Mouse (Mus musculus) CH12.LX (cell line): ENCODE results near the gene 5830473C10Rik. TPM values are rescaled to one million over a fixed set of nuclear protein-coding genes. Genes with fewer than 3 reads are reported as not detected.

Experiments
- DNase-seq: peaks from one replicate; pipeline ENCODE4 v3.0.0-alpha.2; 2013; ENCODE audit errors: extremely low read depth
- H3K27ac ChIP-seq: 2 replicates; pipeline ENCODE4 v1.5.1; 2012; ENCODE audit warnings: low read depth, mild to moderate bottlenecking, control low read depth, moderate library complexity; ENCODE audit not compliant: insufficient read depth
- H3K27me3 ChIP-seq: replicated peaks from 2 replicates; pipeline ENCODE3; 2012; ENCODE audit warnings: inconsistent platforms
- H3K36me3 ChIP-seq, 2 experiments: replicated peaks in 1 of 2; 2 replicates each; pipeline versions ENCODE3 to v1.6.1; 2012; ENCODE audit warnings: inconsistent platforms in 1 of 2, low read length in 1 of 2, mild to moderate bottlenecking in 1 of 2, mixed read lengths in 1 of 2, moderate library complexity in 1 of 2; ENCODE audit not compliant: control insufficient read depth in 1 of 2, insufficient read depth in 1 of 2
- H3K4me1 ChIP-seq, 2 experiments: 2 replicates each; pipeline ENCODE4 v1.6.1; 2012; ENCODE audit warnings: inconsistent platforms in 1 of 2, moderate library complexity in 1 of 2; ENCODE audit not compliant: insufficient read depth in 2 of 2, control insufficient read depth in 1 of 2
- H3K4me2 ChIP-seq: 2 replicates; pipeline ENCODE4 v1.6.1; 2012; ENCODE audit warnings: low read depth, mild to moderate bottlenecking, control low read depth; ENCODE audit not compliant: poor library complexity, insufficient read depth, severe bottlenecking
- H3K4me3 ChIP-seq, 3 experiments: fragments of 150-350 bp in 1 of 3; sonication (generic) in 1 of 3; replicated peaks in 1 of 3; 2 replicates each; pipeline versions ENCODE3 to v1.5.1; 2011 to 2012; ENCODE audit warnings: low read depth in 2 of 3, low read length in 2 of 3, mild to moderate bottlenecking in 2 of 3, moderate library complexity in 2 of 3, control low read depth in 1 of 3, improper control_type of control experiment in 1 of 3, inconsistent platforms in 1 of 3, mixed read lengths in 1 of 3; ENCODE audit not compliant: poor library complexity in 1 of 3
- H3K79me2 ChIP-seq: replicated peaks from 2 replicates; pipeline ENCODE4 v1.6.1; 2012; ENCODE audit warnings: mild to moderate bottlenecking, moderate library complexity; ENCODE audit not compliant: control insufficient read depth, poor library complexity, insufficient read depth, severe bottlenecking; ENCODE audit errors: extremely low read depth
- H3K9ac ChIP-seq: 2 replicates; pipeline ENCODE4 v1.6.1; 2012; ENCODE audit warnings: low read depth, mild to moderate bottlenecking, control low read depth, moderate library complexity; ENCODE audit not compliant: insufficient read depth
- H3K9me3 ChIP-seq: replicated peaks from 2 replicates; pipeline ENCODE3; 2012; ENCODE audit warnings: low read length, inconsistent platforms, mixed read lengths
- CHD1 ChIP-seq: IDR thresholded peaks from 2 replicates; pipeline ENCODE4 v1.6.1; 2012; ENCODE audit warnings: low read depth, low read length, improper control_type of control experiment, inconsistent platforms
- CTCF ChIP-seq, 2 experiments: IDR thresholded peaks in 1 of 2; conservative IDR thresholded peaks in 1 of 2; 2 replicates each; pipeline ENCODE4 v1.5.1; 2011 to 2012; ENCODE audit warnings: low read depth in 2 of 2, low read length in 2 of 2, improper control_type of control experiment in 1 of 2, inconsistent platforms in 1 of 2, mild to moderate bottlenecking in 1 of 2, moderate library complexity in 1 of 2
- E2F4 ChIP-seq: IDR thresholded peaks from 2 replicates; pipeline ENCODE4 v1.6.1; 2011; ENCODE audit warnings: low read depth, low read length, improper control_type of control experiment; ENCODE audit not compliant: insufficient replicate concordance
- ETS1 ChIP-seq: conservative IDR thresholded peaks from 2 replicates; pipeline ENCODE4 v1.6.1; 2012; ENCODE audit warnings: low read depth, mild to moderate bottlenecking, inconsistent platforms, low read length, improper control_type of control experiment, moderate library complexity
- GABPA ChIP-seq: IDR thresholded peaks from 2 replicates; pipeline ENCODE4 v1.6.1; 2012; ENCODE audit warnings: low read depth, low read length, improper control_type of control experiment, inconsistent platforms; ENCODE audit not compliant: insufficient replicate concordance
- HCFC1 ChIP-seq: IDR thresholded peaks from 2 replicates; pipeline ENCODE4 v1.6.1; 2012; ENCODE audit warnings: low read depth, mild to moderate bottlenecking, inconsistent platforms, low read length, improper control_type of control experiment
- IRF4 ChIP-seq: IDR thresholded peaks from 2 replicates; pipeline ENCODE4 v1.6.1; 2014; ENCODE audit warnings: low read depth, mild to moderate bottlenecking, inconsistent platforms, low read length, improper control_type of control experiment
- KAT2A ChIP-seq: IDR thresholded peaks from 2 replicates; pipeline ENCODE4 v1.6.1; 2012; ENCODE audit warnings: low read length, improper control_type of control experiment, inconsistent platforms; ENCODE audit not compliant: insufficient replicate concordance
- MAX ChIP-seq: IDR thresholded peaks from 2 replicates; pipeline ENCODE4 v1.6.1; 2011; ENCODE audit warnings: low read length, improper control_type of control experiment
- MEF2A ChIP-seq: IDR thresholded peaks from 2 replicates; pipeline ENCODE4 v1.6.1; 2014; ENCODE audit warnings: low read depth, mild to moderate bottlenecking, inconsistent platforms, low read length, improper control_type of control experiment, borderline replicate concordance
- MYC ChIP-seq: IDR thresholded peaks from 2 replicates; pipeline ENCODE4 v1.6.1; 2011; ENCODE audit warnings: low read depth, mild to moderate bottlenecking, improper control_type of control experiment, low read length
- NELFE ChIP-seq: IDR thresholded peaks from 2 replicates; pipeline ENCODE4 v1.6.1; 2011; ENCODE audit warnings: low read depth, low read length, improper control_type of control experiment
- POLR2A ChIP-seq: IDR thresholded peaks from 2 replicates; pipeline ENCODE4 v1.6.1; 2011; ENCODE audit warnings: low read depth, mild to moderate bottlenecking, improper control_type of control experiment, low read length
- POLR2AphosphoS2 ChIP-seq: IDR thresholded peaks from 2 replicates; pipeline ENCODE4 v1.6.1; 2011; ENCODE audit warnings: low read depth, low read length, improper control_type of control experiment
- RAD21 ChIP-seq: IDR thresholded peaks from 2 replicates; pipeline ENCODE4 v1.6.1; 2011; ENCODE audit warnings: low read depth, mild to moderate bottlenecking, low read length, improper control_type of control experiment, moderate library complexity
- SIN3A ChIP-seq: IDR thresholded peaks from 2 replicates; pipeline ENCODE4 v1.6.1; 2012; ENCODE audit warnings: low read length, improper control_type of control experiment, inconsistent platforms
- TBP ChIP-seq: conservative IDR thresholded peaks from 2 replicates; pipeline ENCODE4 v1.6.1; 2011; ENCODE audit warnings: low read depth, low read length, improper control_type of control experiment
- UBTF ChIP-seq: IDR thresholded peaks from 2 replicates; pipeline ENCODE4 v1.6.1; 2012; ENCODE audit warnings: low read depth, mild to moderate bottlenecking, inconsistent platforms, low read length, improper control_type of control experiment, moderate library complexity
- ZC3H11A ChIP-seq: IDR thresholded peaks from 2 replicates; pipeline ENCODE4 v1.6.1; 2012; ENCODE audit warnings: low read depth, mild to moderate bottlenecking, inconsistent platforms, low read length, improper control_type of control experiment
- ZKSCAN1 ChIP-seq: IDR thresholded peaks from 2 replicates; pipeline ENCODE4 v1.6.1; 2012; ENCODE audit warnings: low read depth, inconsistent platforms, low read length, improper control_type of control experiment, borderline replicate concordance
- ZNF384 ChIP-seq: IDR thresholded peaks from 2 replicates; pipeline ENCODE4 v1.6.1; 2012; ENCODE audit warnings: low read depth, low read length, improper control_type of control experiment, inconsistent platforms
- dilution Hi-C: fragments of 300-500 bp; cut with MboI; formaldehyde crosslinking; loops from 2 replicates; pipeline ENCODE4 v1.14.3; 2020; ENCODE audit warnings: low sequenced_read_pairs; ENCODE audit not compliant: extremely low pct_unique_long_range_greater_than_20kb, extremely low pct_ligation_motif_present
- in situ Hi-C: fragments of 300-500 bp; cut with MboI; formaldehyde crosslinking; loops from 3 replicates; pipeline ENCODE4 v1.14.3; 2019; ENCODE audit warnings: low sequenced_read_pairs, low pct_ligation_motif_present, low pct_unique_long_range_greater_than_20kb, mixed read lengths
- polyA plus RNA-seq: library from polyadenylated mRNA; unstranded; fragments of >175 nt; gene quantifications from 2 replicates; pipeline ENCODE4 v1.2.1, GENCODE M21; 2012; ENCODE audit warnings: low read depth; ENCODE audit not compliant: insufficient read length
- total RNA-seq, 2 experiments: library from RNA; depleted of rRNA; stranded (reverse); fragments of 300-350 nt in 1 of 2; fragments of >200 nt in 1 of 2; gene quantifications; 2 replicates each; pipeline ENCODE4 v1.2.3; 2012 to 2014

Gene 5830473C10Rik
- total and polyA plus RNA-seq, 3 experiments: 0.83 to 3.8 (median 2.0) TPM

DNA sequence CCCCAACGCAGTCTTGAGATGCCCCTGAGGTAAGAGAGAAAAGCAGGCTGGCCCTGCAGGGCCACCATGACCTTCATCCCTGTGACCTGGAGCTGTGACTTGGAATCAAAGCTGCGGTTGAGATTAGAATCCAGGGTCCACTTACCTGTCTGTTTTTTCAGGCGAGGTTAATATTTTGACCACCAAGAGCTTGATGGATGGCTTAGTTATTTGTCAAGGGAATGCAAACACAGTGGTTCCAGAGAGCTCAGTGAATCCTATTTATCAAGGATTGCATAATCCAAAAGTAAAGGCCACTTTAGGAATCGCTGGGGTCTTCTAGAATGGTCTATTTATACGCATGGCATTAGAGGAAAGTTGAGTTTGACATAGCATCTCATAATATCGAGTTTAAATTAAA is 21.3 kb downstream of the 5830473C10Rik start:
- no peak overlapping the region for H3K9ac ChIP-seq
- TF ChIP-seq MEF2A (no peak), RAD21 (no peak), ZC3H11A (no peak), IRF4 (no peak), POLR2AphosphoS2 (no peak), CTCF (conservative IDR thresholded peaks at IDR 0.05 in 1 of 2, IDR thresholded peaks at IDR 0.05 in 1 of 2; ENCODE audit: low read depth in 2 of 2, low read length in 2 of 2) (no peak), CHD1 (no peak), E2F4 (no peak), ZNF384 (no peak), HCFC1 (no peak), GABPA (no peak), MYC (no peak), ZKSCAN1 (no peak), TBP (no peak), ETS1 (no peak)
- H3K79me2 ChIP-seq: no peaks in the 10 kb centered on the region
- no peak overlapping the region for H3K4me2 ChIP-seq
- dilution Hi-C loops (no loop called here), in situ Hi-C loops (no loop called here)
- H3K4me3 ChIP-seq: no peak overlapping the region
- no peaks in the 10 kb centered on the region for H3K9me3 ChIP-seq
- no peaks in the 10 kb centered on the region; a peak in 1 of 4 replicates for H3K4me1 ChIP-seq
- H3K27me3 ChIP-seq: no peaks in the 10 kb centered on the region
- no peaks in the 10 kb centered on the region for H3K36me3 ChIP-seq
- no peak for DNase-seq
- no peak overlapping the region for H3K27ac ChIP-seq

DNA sequence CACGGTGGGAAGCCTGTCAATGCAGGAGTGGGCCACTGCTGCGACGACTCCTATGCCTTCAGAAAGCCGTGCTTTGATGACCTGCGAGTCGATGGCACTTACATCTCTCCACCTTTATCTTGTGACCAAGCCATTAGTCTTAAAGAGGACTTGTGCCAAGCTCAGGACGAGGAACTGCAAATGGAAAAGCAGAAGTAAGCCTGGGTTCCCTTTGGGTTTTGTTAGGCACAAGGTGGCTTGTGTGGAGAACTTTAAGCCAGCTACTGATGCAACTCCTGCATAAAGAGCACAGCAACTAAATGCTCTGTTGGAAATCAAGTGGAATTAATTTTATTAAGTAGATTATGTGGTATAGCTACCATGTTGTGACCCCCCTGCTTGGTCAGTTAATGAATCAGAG is 23.9 kb downstream of the 5830473C10Rik start:
- H3K79me2 ChIP-seq: no peaks in the 10 kb centered on the region
- no peak overlapping the region for H3K4me2 ChIP-seq
- H3K9me3 ChIP-seq: no peaks in the 10 kb centered on the region
- DNase-seq: no peak
- H3K4me3 ChIP-seq: no peak overlapping the region
- no peaks in the 10 kb centered on the region for H3K27me3 ChIP-seq
- in situ Hi-C loops (no loop called here), dilution Hi-C loops (no loop called here)
- no peak overlapping the region for H3K27ac ChIP-seq
- peaks cover 0 to 6% of the 10 kb centered on the region in 2 experiments for H3K36me3 ChIP-seq
- peaks cover 7 to 14% of the 10 kb centered on the region in 2 experiments for H3K4me1 ChIP-seq
- no peak overlapping the region for H3K9ac ChIP-seq
- TF ChIP-seq ZNF384 (no peak), UBTF (no peak), SIN3A (no peak), KAT2A (no peak), MAX (no peak), POLR2A (no peak), E2F4 (no peak), NELFE (no peak)
